Mouse (Mus musculus) midbrain, embryonic 11.5 days (tissue): ENCODE results near the gene H2afy2. TPM values are rescaled to one million over a fixed set of nuclear protein-coding genes. Genes with fewer than 3 reads are reported as not detected.

Source experiments
- ATAC-seq: fragments of 200-750 bp; cut with Nextera tagmentation; 2 replicates; pipeline ENCODE4 v1.8.0; 2017; ENCODE audit warnings: moderate TSS enrichment, moderate library complexity; ENCODE audit not compliant: low FRiP score
- DNase-seq: peaks from one replicate; pipeline ENCODE4 v3.0.0; 2015; ENCODE audit warnings: low spot score; ENCODE audit errors: missing footprints
- H3K27ac ChIP-seq: fragments of 300-500 bp; sonication (generic); 2 replicates; pipeline ENCODE4 v1.5.1; 2014; ENCODE audit warnings: low read depth, low read length
- H3K27me3 ChIP-seq: fragments of 300-500 bp; sonication (generic); 2 replicates; pipeline ENCODE4 v1.6.1; 2014; ENCODE audit warnings: mild to moderate bottlenecking, low read length, moderate library complexity, mixed read lengths; ENCODE audit not compliant: control insufficient read depth, insufficient read depth
- H3K36me3 ChIP-seq: fragments of 300-500 bp; sonication (generic); 2 replicates; pipeline ENCODE4 v1.6.1; 2014; ENCODE audit warnings: mild to moderate bottlenecking, low read length, moderate library complexity, mixed read lengths; ENCODE audit not compliant: control insufficient read depth, insufficient read depth
- H3K4me1 ChIP-seq: fragments of 300-500 bp; sonication (generic); 2 replicates; pipeline ENCODE4 v1.6.1; 2014; ENCODE audit warnings: low read length; ENCODE audit not compliant: control insufficient read depth, insufficient read depth
- H3K4me2 ChIP-seq: fragments of 300-500 bp; sonication (generic); 2 replicates; pipeline ENCODE4 v1.6.1; 2014; ENCODE audit warnings: mild to moderate bottlenecking, moderate library complexity
- H3K4me3 ChIP-seq: fragments of 300-500 bp; sonication (generic); 2 replicates; pipeline ENCODE4 v1.5.1; 2014; ENCODE audit warnings: low read depth, low read length
- H3K9ac ChIP-seq: fragments of 300-500 bp; sonication (generic); 2 replicates; pipeline ENCODE4 v1.6.1; 2014; ENCODE audit warnings: low read length
- H3K9me3 ChIP-seq: fragments of 300-500 bp; sonication (generic); 2 replicates; pipeline ENCODE4 v1.6.1; 2016; ENCODE audit warnings: low read length; ENCODE audit not compliant: control insufficient read depth
- WGBS: fragments of 180-500 bp; shearing (Covaris S2); extraction: QIAGEN DNeasy Blood & Tissue Kit; methylation state at CpG from one replicate; pipeline ENCODE4 v1.1.7; 2014; 5-methylcytosine and 5-hydroxymethylcytosine counted together
- polyA plus RNA-seq: library from polyadenylated mRNA; unstranded; fragments of >200 nt; fragmentation: Nextera tagmentation; extraction: Ambion mirVana; gene quantifications from 2 replicates; pipeline ENCODE4 v1.2.1, GENCODE M21; 2014

The H2afy2 gene
- polyA plus RNA-seq, 1 experiment from 2014 or later, result 272 TPM

GRCm38 (mm10) chr10:61793015-61793414 is 9.1 kb upstream of the H2afy2 start:
- Histone ChIP-seq H3K4me3 (no peak overlapping the region), H3K9me3 (no peaks in the 10 kb centered on the region), H3K36me3 (no peaks in the 10 kb centered on the region), H3K4me1 (peaks cover 2% of the 10 kb centered on the region; the same call in 1 of the 2 replicates), H3K27me3 (no peaks in the 10 kb centered on the region), H3K4me2 (no peak overlapping the region), H3K27ac (no peak overlapping the region), H3K9ac (no peak overlapping the region)
- WGBS, result 55% methylated on average over 8 of the region's 8 CpGs
- ATAC-seq, result no peak
- peak; percentile 75 for DNase-seq

GRCm38 (mm10) chr10:61788499-61788898 is 4.6 kb upstream of the H2afy2 start:
- Histone ChIP-seq H3K4me1 (peaks cover 5% of the 10 kb centered on the region; the same call in 1 of the 2 replicates), H3K27ac (no peak overlapping the region), H3K27me3 (no peaks in the 10 kb centered on the region), H3K36me3 (no peaks in the 10 kb centered on the region), H3K4me2 (no peak overlapping the region), H3K9me3 (no peaks in the 10 kb centered on the region), H3K4me3 (no peak overlapping the region), H3K9ac (no peak overlapping the region)
- ATAC-seq, result no peak
- no peak for DNase-seq
- 94% methylated on average over 5 of the region's 5 CpGs for WGBS

GRCm38 (mm10) chr10:61787541-61788313 is 3.8 kb upstream of the H2afy2 start:
- H3K9me3 ChIP-seq, result no peaks in the 10 kb centered on the region
- no peak overlapping the region for H3K4me2 ChIP-seq
- no peak overlapping the region for H3K4me3 ChIP-seq
- H3K9ac ChIP-seq, result no peak overlapping the region
- DNase-seq (no peak), ATAC-seq (no peak)
- H3K27me3 ChIP-seq, result no peaks in the 10 kb centered on the region
- WGBS, result 85% methylated on average over 10 of the region's 10 CpGs
- no peak overlapping the region for H3K27ac ChIP-seq
- peaks cover 5% of the 10 kb centered on the region; the same call in 1 of the 2 replicates for H3K4me1 ChIP-seq
- no peaks in the 10 kb centered on the region for H3K36me3 ChIP-seq

- Histone ChIP-seq H3K4me2 (peak overlapping the region; percentile 63), H3K36me3 (no peaks in the 10 kb centered on the region), H3K27ac (peak overlapping the region; percentile 96), H3K4me3 (peak overlapping the region; percentile 69), H3K9ac (peak overlapping the region; percentile 99), H3K4me1 (peaks cover 17% of the 10 kb centered on the region), H3K27me3 (no peaks in the 10 kb centered on the region), H3K9me3 (no peaks in the 10 kb centered on the region)
- WGBS, result 19% methylated on average over 10 of the region's 10 CpGs
- ATAC-seq (no peak), DNase-seq (no peak)
Measured at GRCm38 (mm10) chr10:61784414-61784813, 467 bp upstream of the H2afy2 start.

- DNase-seq (peak; percentile 98), ATAC-seq (peak; percentile 75)
- peak overlapping the region; percentile 99 for H3K9ac ChIP-seq
- H3K27me3 ChIP-seq, result no peaks in the 10 kb centered on the region
- peak overlapping the region; percentile 63 for H3K4me2 ChIP-seq
- no peaks in the 10 kb centered on the region for H3K36me3 ChIP-seq
- WGBS, result under 1% methylated on average over 62 of the region's 74 CpGs
- peak overlapping the region; percentile 96 for H3K27ac ChIP-seq
- peak overlapping the region; percentile 69 for H3K4me3 ChIP-seq
- no peaks in the 10 kb centered on the region for H3K9me3 ChIP-seq
- peaks cover 17% of the 10 kb centered on the region for H3K4me1 ChIP-seq
Measured at GRCm38 (mm10) chr10:61782799-61783611, 942 bp downstream of the H2afy2 start.

- WGBS, result 23% methylated on average over 8 of the region's 9 CpGs
- Histone ChIP-seq H3K36me3 (no peaks in the 10 kb centered on the region), H3K9ac (peak overlapping the region; percentile 99), H3K27ac (no peak overlapping the region), H3K9me3 (no peaks in the 10 kb centered on the region), H3K27me3 (no peaks in the 10 kb centered on the region), H3K4me3 (peak overlapping the region; percentile 69; the same call in 1 of the 2 replicates), H3K4me2 (peak overlapping the region; percentile 63), H3K4me1 (peaks cover 17% of the 10 kb centered on the region)
- DNase-seq, result no peak
- no peak for ATAC-seq
Measured at GRCm38 (mm10) chr10:61781461-61782128, 2.4 kb downstream of the H2afy2 start.

DNA sequence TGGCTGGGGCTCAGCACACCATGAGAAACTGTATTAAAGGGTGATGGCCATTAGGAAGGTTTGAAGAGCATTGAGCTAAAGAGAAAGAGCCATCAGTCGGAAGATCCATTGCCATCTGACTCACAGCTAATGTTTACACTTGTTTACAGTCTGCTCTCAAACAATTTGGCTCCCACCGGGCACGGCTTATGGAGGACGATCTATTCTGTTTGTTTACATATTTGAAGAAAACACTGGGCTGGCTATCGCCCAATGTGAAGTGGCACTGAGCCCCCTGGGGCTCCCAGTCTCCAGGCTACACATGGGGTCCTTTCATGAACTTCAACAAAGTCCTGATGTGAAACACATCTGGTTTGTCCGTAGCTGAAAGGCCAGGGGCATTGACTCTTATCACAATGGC is 17.1 kb downstream of the H2afy2 start:
- ATAC-seq, result no peak
- DNase-seq, result no peak
- Histone ChIP-seq H3K36me3 (no peaks in the 10 kb centered on the region), H3K4me1 (peaks cover 15% of the 10 kb centered on the region), H3K27ac (no peak overlapping the region), H3K9ac (no peak overlapping the region), H3K27me3 (no peaks in the 10 kb centered on the region), H3K4me3 (no peak overlapping the region), H3K9me3 (no peaks in the 10 kb centered on the region), H3K4me2 (no peak overlapping the region)
- WGBS, result 65% methylated on average over 6 of the region's 6 CpGs

DNA sequence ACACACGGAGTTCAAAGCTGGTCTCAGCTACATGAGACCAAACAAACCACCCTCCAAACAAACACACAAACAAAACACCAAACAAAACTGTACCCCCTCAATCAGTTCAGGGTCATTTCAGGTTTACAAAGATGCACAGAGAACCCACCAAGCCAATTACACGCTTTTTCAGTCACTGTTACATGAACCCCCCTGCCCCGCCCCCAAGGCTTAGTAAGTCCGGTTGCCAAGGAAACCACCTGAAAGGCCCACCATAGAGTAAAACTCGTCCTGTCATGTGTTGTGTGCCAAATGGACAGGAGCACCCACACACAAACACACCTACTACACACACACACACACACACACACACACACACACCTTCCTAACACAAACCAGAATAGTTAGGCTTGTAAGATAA is 18.4 kb downstream of the H2afy2 start:
- H3K36me3 ChIP-seq, result no peaks in the 10 kb centered on the region
- ATAC-seq, result peak; percentile 70
- peaks cover 15% of the 10 kb centered on the region for H3K4me1 ChIP-seq
- H3K9ac ChIP-seq, result no peak overlapping the region
- no peak overlapping the region for H3K4me2 ChIP-seq
- no peak overlapping the region for H3K4me3 ChIP-seq
- H3K27me3 ChIP-seq, result no peaks in the 10 kb centered on the region
- H3K27ac ChIP-seq, result no peak overlapping the region
- H3K9me3 ChIP-seq, result no peaks in the 10 kb centered on the region
- no peak for DNase-seq
- WGBS, result 18% methylated on average over 5 of the region's 5 CpGs
